Mouse (Mus musculus) CH12.LX (cell line): ENCODE data around the gene Sema3f. TPM values are rescaled to one million over a fixed set of nuclear protein-coding genes. Genes with fewer than 3 reads are reported as not detected.
A peak's percentile ranks its signal among the peaks of the same experiment; 100 is the strongest.

Experiments
- DNase-seq: peaks from one replicate; pipeline ENCODE4 v3.0.0-alpha.2; 2013; ENCODE audit errors: extremely low read depth
- H3K27ac ChIP-seq: 2 replicates; pipeline ENCODE4 v1.5.1; 2012; ENCODE audit warnings: low read depth, mild to moderate bottlenecking, control low read depth, moderate library complexity; ENCODE audit not compliant: insufficient read depth
- H3K27me3 ChIP-seq: replicated peaks from 2 replicates; pipeline ENCODE3; 2012; ENCODE audit warnings: inconsistent platforms
- H3K36me3 ChIP-seq, 2 experiments: replicated peaks in 1 of 2; 2 replicates each; pipeline versions ENCODE3 to v1.6.1; 2012; ENCODE audit warnings: inconsistent platforms in 1 of 2, low read length in 1 of 2, mild to moderate bottlenecking in 1 of 2, mixed read lengths in 1 of 2, moderate library complexity in 1 of 2; ENCODE audit not compliant: control insufficient read depth in 1 of 2, insufficient read depth in 1 of 2
- H3K4me1 ChIP-seq, 2 experiments: 2 replicates each; pipeline ENCODE4 v1.6.1; 2012; ENCODE audit warnings: inconsistent platforms in 1 of 2, moderate library complexity in 1 of 2; ENCODE audit not compliant: insufficient read depth in 2 of 2, control insufficient read depth in 1 of 2
- H3K4me2 ChIP-seq: 2 replicates; pipeline ENCODE4 v1.6.1; 2012; ENCODE audit warnings: low read depth, mild to moderate bottlenecking, control low read depth; ENCODE audit not compliant: poor library complexity, insufficient read depth, severe bottlenecking
- H3K4me3 ChIP-seq, 3 experiments: fragments of 150-350 bp in 1 of 3; sonication (generic) in 1 of 3; replicated peaks in 1 of 3; 2 replicates each; pipeline versions ENCODE3 to v1.5.1; 2011 to 2012; ENCODE audit warnings: low read depth in 2 of 3, low read length in 2 of 3, mild to moderate bottlenecking in 2 of 3, moderate library complexity in 2 of 3, control low read depth in 1 of 3, improper control_type of control experiment in 1 of 3, inconsistent platforms in 1 of 3, mixed read lengths in 1 of 3; ENCODE audit not compliant: poor library complexity in 1 of 3
- H3K79me2 ChIP-seq: replicated peaks from 2 replicates; pipeline ENCODE4 v1.6.1; 2012; ENCODE audit warnings: mild to moderate bottlenecking, moderate library complexity; ENCODE audit not compliant: control insufficient read depth, poor library complexity, insufficient read depth, severe bottlenecking; ENCODE audit errors: extremely low read depth
- H3K9ac ChIP-seq: 2 replicates; pipeline ENCODE4 v1.6.1; 2012; ENCODE audit warnings: low read depth, mild to moderate bottlenecking, control low read depth, moderate library complexity; ENCODE audit not compliant: insufficient read depth
- H3K9me3 ChIP-seq: replicated peaks from 2 replicates; pipeline ENCODE3; 2012; ENCODE audit warnings: low read length, inconsistent platforms, mixed read lengths
- CTCF ChIP-seq, 2 experiments: IDR thresholded peaks in 1 of 2; conservative IDR thresholded peaks in 1 of 2; 2 replicates each; pipeline ENCODE4 v1.5.1; 2011 to 2012; ENCODE audit warnings: low read depth in 2 of 2, low read length in 2 of 2, improper control_type of control experiment in 1 of 2, inconsistent platforms in 1 of 2, mild to moderate bottlenecking in 1 of 2, moderate library complexity in 1 of 2
- ELF1 ChIP-seq: IDR thresholded peaks from 2 replicates; pipeline ENCODE4 v1.6.1; 2014; ENCODE audit warnings: low read depth, mild to moderate bottlenecking, inconsistent platforms, low read length, improper control_type of control experiment
- EP300 ChIP-seq: IDR thresholded peaks from 2 replicates; pipeline ENCODE4 v1.6.1; 2011; ENCODE audit warnings: low read length, improper control_type of control experiment
- GABPA ChIP-seq: IDR thresholded peaks from 2 replicates; pipeline ENCODE4 v1.6.1; 2012; ENCODE audit warnings: low read depth, low read length, improper control_type of control experiment, inconsistent platforms; ENCODE audit not compliant: insufficient replicate concordance
- IRF4 ChIP-seq: IDR thresholded peaks from 2 replicates; pipeline ENCODE4 v1.6.1; 2014; ENCODE audit warnings: low read depth, mild to moderate bottlenecking, inconsistent platforms, low read length, improper control_type of control experiment
- JUN ChIP-seq: IDR thresholded peaks from 2 replicates; pipeline ENCODE4 v1.6.1; 2011; ENCODE audit warnings: low read depth, mild to moderate bottlenecking, low read length, improper control_type of control experiment, moderate library complexity; ENCODE audit not compliant: insufficient read depth
- JUND ChIP-seq: conservative IDR thresholded peaks from 2 replicates; pipeline ENCODE4 v1.6.1; 2011; ENCODE audit warnings: low read depth, low read length, improper control_type of control experiment
- MAFK ChIP-seq: IDR thresholded peaks from 2 replicates; pipeline ENCODE4 v1.6.1; 2011; ENCODE audit warnings: low read length, improper control_type of control experiment; ENCODE audit not compliant: insufficient replicate concordance
- MAZ ChIP-seq: IDR thresholded peaks from 2 replicates; pipeline ENCODE4 v1.6.1; 2012; ENCODE audit warnings: low read depth, mild to moderate bottlenecking, inconsistent platforms, low read length, improper control_type of control experiment, moderate library complexity
- MYC ChIP-seq: IDR thresholded peaks from 2 replicates; pipeline ENCODE4 v1.6.1; 2011; ENCODE audit warnings: low read depth, mild to moderate bottlenecking, improper control_type of control experiment, low read length
- NRF1 ChIP-seq: IDR thresholded peaks from 2 replicates; pipeline ENCODE4 v1.6.1; 2014; ENCODE audit warnings: low read depth, mild to moderate bottlenecking, inconsistent platforms, low read length, improper control_type of control experiment, moderate library complexity
- POLR2A ChIP-seq: IDR thresholded peaks from 2 replicates; pipeline ENCODE4 v1.6.1; 2011; ENCODE audit warnings: low read depth, mild to moderate bottlenecking, improper control_type of control experiment, low read length
- POLR2AphosphoS2 ChIP-seq: IDR thresholded peaks from 2 replicates; pipeline ENCODE4 v1.6.1; 2011; ENCODE audit warnings: low read depth, low read length, improper control_type of control experiment
- RCOR1 ChIP-seq: conservative IDR thresholded peaks from 2 replicates; pipeline ENCODE4 v1.6.1; 2012; ENCODE audit warnings: low read depth, mild to moderate bottlenecking, inconsistent platforms, low read length, improper control_type of control experiment
- UBTF ChIP-seq: IDR thresholded peaks from 2 replicates; pipeline ENCODE4 v1.6.1; 2012; ENCODE audit warnings: low read depth, mild to moderate bottlenecking, inconsistent platforms, low read length, improper control_type of control experiment, moderate library complexity
- USF1 ChIP-seq: IDR thresholded peaks from 2 replicates; pipeline ENCODE4 v1.6.1; 2014; ENCODE audit warnings: low read depth, mild to moderate bottlenecking, inconsistent platforms, low read length, improper control_type of control experiment
- ZC3H11A ChIP-seq: IDR thresholded peaks from 2 replicates; pipeline ENCODE4 v1.6.1; 2012; ENCODE audit warnings: low read depth, mild to moderate bottlenecking, inconsistent platforms, low read length, improper control_type of control experiment
- ZKSCAN1 ChIP-seq: IDR thresholded peaks from 2 replicates; pipeline ENCODE4 v1.6.1; 2012; ENCODE audit warnings: low read depth, inconsistent platforms, low read length, improper control_type of control experiment, borderline replicate concordance
- ZMIZ1 ChIP-seq: IDR thresholded peaks from 2 replicates; pipeline ENCODE4 v1.6.1; 2012; ENCODE audit warnings: low read depth, mild to moderate bottlenecking, inconsistent platforms, low read length, improper control_type of control experiment
- ZNF384 ChIP-seq: IDR thresholded peaks from 2 replicates; pipeline ENCODE4 v1.6.1; 2012; ENCODE audit warnings: low read depth, low read length, improper control_type of control experiment, inconsistent platforms
- dilution Hi-C: fragments of 300-500 bp; cut with MboI; formaldehyde crosslinking; loops from 2 replicates; pipeline ENCODE4 v1.14.3; 2020; ENCODE audit warnings: low sequenced_read_pairs; ENCODE audit not compliant: extremely low pct_unique_long_range_greater_than_20kb, extremely low pct_ligation_motif_present
- in situ Hi-C: fragments of 300-500 bp; cut with MboI; formaldehyde crosslinking; loops from 3 replicates; pipeline ENCODE4 v1.14.3; 2019; ENCODE audit warnings: low sequenced_read_pairs, low pct_ligation_motif_present, low pct_unique_long_range_greater_than_20kb, mixed read lengths
- polyA plus RNA-seq: library from polyadenylated mRNA; unstranded; fragments of >175 nt; gene quantifications from 2 replicates; pipeline ENCODE4 v1.2.1, GENCODE M21; 2012; ENCODE audit warnings: low read depth; ENCODE audit not compliant: insufficient read length
- total RNA-seq, 2 experiments: library from RNA; depleted of rRNA; stranded (reverse); fragments of 300-350 nt in 1 of 2; fragments of >200 nt in 1 of 2; gene quantifications; 2 replicates each; pipeline ENCODE4 v1.2.3; 2012 to 2014

Sema3f gene
- total and polyA plus RNA-seq, 3 experiments = 0.24 to 1.1 (median 0.36) TPM

DNA sequence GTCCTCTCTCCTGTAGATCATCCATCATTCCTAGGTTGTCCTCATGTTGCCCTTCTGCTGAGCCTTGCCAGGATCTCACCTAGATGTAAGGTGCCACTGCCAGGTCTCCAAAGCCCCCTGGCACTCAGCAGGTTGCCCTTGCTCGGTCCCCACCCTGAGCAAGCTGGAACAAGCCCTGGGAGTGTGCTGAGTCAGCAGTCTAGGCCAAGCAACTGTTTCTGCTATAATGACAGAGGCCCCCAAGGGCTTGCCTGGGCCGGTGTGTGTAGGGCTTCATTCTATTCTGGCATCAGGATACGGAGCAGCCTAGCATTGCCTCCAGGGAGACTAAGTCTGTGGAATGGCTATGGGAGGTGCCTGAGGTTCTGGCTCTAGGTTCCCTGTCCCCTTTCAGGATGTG is 49.5 kb downstream of the Sema3f start:
- DNase-seq = no peak
- TF ChIP-seq GABPA (no peak), MAFK (peak; percentile 89)
- H3K36me3 ChIP-seq = no peaks in the 10 kb centered on the region
- no peaks in the 10 kb centered on the region for H3K9me3 ChIP-seq
- no peak overlapping the region for H3K4me2 ChIP-seq
- no peaks in the 10 kb centered on the region for H3K79me2 ChIP-seq
- peaks cover 10 to 21% of the 10 kb centered on the region in 2 experiments for H3K4me1 ChIP-seq
- no peak overlapping the region for H3K9ac ChIP-seq
- no peak overlapping the region for H3K27ac ChIP-seq
- H3K27me3 ChIP-seq = peaks cover 91% of the 10 kb centered on the region
- dilution Hi-C loops (no loop called here), in situ Hi-C loops (no loop called here)
- no peak overlapping the region for H3K4me3 ChIP-seq

DNA sequence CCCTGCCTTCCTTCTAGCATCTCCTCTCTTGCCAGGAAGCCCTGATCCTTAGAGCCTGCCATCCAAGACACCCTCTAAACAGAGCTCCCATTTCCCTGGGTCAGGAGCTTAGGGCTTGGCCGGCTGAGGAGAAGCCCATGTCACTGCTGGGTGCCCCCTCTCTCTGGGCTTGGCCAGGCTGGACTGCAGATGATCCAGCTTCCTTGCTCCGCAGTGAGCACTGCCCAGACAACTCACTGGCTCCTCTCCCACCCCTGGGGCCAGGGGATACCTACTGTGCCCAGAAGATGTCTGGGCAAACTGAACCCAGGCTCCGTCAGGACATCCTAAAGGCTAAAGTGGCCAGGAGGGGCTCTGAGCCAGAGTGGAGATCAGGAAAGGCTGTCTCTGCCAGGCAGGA is 50.3 kb downstream of the Sema3f start:
- peaks cover 13 to 18% of the 10 kb centered on the region in 2 experiments for H3K4me1 ChIP-seq
- H3K27ac ChIP-seq = no peak overlapping the region
- DNase-seq = no peak
- H3K27me3 ChIP-seq = peaks cover 91% of the 10 kb centered on the region
- H3K36me3 ChIP-seq = no peaks in the 10 kb centered on the region
- no peak overlapping the region for H3K4me3 ChIP-seq
- H3K79me2 ChIP-seq = no peaks in the 10 kb centered on the region
- dilution Hi-C loops = no loop called here
- no peaks in the 10 kb centered on the region for H3K9me3 ChIP-seq
- TF ChIP-seq MAZ = no peak
- TF ChIP-seq NRF1 = no peak
- no peak for TF ChIP-seq IRF4
- TF ChIP-seq JUND = no peak
- no peak for TF ChIP-seq CTCF (conservative IDR thresholded peaks at IDR 0.05 in 1 of 2, IDR thresholded peaks at IDR 0.05 in 1 of 2; ENCODE audit: low read depth in 2 of 2, low read length in 2 of 2)
- TF ChIP-seq ZMIZ1 = no peak
- TF ChIP-seq ELF1 = no peak
- TF ChIP-seq JUN = no peak
- no peak for TF ChIP-seq POLR2AphosphoS2
- no peak for TF ChIP-seq EP300
- no peak for TF ChIP-seq RCOR1
- no peak for TF ChIP-seq USF1
- no peak for TF ChIP-seq MAFK
- TF ChIP-seq UBTF = no peak
- TF ChIP-seq POLR2A = no peak
- no peak for TF ChIP-seq MYC
- TF ChIP-seq ZKSCAN1 = no peak
- TF ChIP-seq ZNF384 = no peak
- no peak for TF ChIP-seq ZC3H11A
- TF ChIP-seq, all 38 proteins: peak for 0
- no peak overlapping the region for H3K4me2 ChIP-seq
- in situ Hi-C loops = no loop called here
- no peak overlapping the region for H3K9ac ChIP-seq
